Mouse (Mus musculus): Measurements from ENCODE around the gene St6galnac3. TPM values are rescaled to one million over a fixed set of nuclear protein-coding genes. Genes with fewer than 3 reads are reported as not detected.

The St6galnac3 gene
- total and polyA plus RNA-seq, 2 experiments from 2014 or later, result 7.3 to 9.9 TPM

GRCm38 (mm10) chr3:153406858-153407257, 318.1 kb downstream of the St6galnac3 start:
- no peak for TF ChIP-seq CTCF (IDR thresholded peaks at IDR 0.05; ENCODE audit: low read depth)
- ATAC-seq (0 out of 2 replicates have a peak, but pooled peaks have one; percentile 29), DNase-seq (ENCODE audit: low spot score) (no peak)
- no peak overlapping the region for H3K9ac ChIP-seq (replicated peaks; ENCODE audit: low read length)
- no peaks in the 10 kb centered on the region; the same call in 1 of the 2 replicates for H3K4me1 ChIP-seq (ENCODE audit: insufficient read depth, low read length)
- H3K9me3 ChIP-seq (ENCODE audit: low read length), result no peaks in the 10 kb centered on the region
- WGBS, result 93% methylated on average over 1 of the region's 1 CpGs
- no peaks in the 10 kb centered on the region for H3K36me3 ChIP-seq (ENCODE audit: insufficient read depth, low read length)
- H3K4me3 ChIP-seq (ENCODE audit: low read length), result no peak overlapping the region
- H3K27ac ChIP-seq, result no peak overlapping the region
- H3K27me3 ChIP-seq (ENCODE audit: insufficient read depth, low read length), result no peaks in the 10 kb centered on the region
- H3K4me2 ChIP-seq (ENCODE audit: low read depth, low read length), result no peak overlapping the region

- WGBS, result 85% methylated on average over 4 of the region's 4 CpGs
- H3K4me1 ChIP-seq (ENCODE audit: insufficient read depth, low read length), result no peaks in the 10 kb centered on the region; the same call in 1 of the 2 replicates
- H3K27me3 ChIP-seq (ENCODE audit: insufficient read depth, low read length), result no peaks in the 10 kb centered on the region
- no peak overlapping the region for H3K4me3 ChIP-seq (ENCODE audit: low read length)
- no peak overlapping the region for H3K27ac ChIP-seq
- ATAC-seq, result no peak
- H3K4me2 ChIP-seq (ENCODE audit: low read depth, low read length), result no peak overlapping the region
- no peak for DNase-seq (ENCODE audit: low spot score)
- H3K9me3 ChIP-seq (ENCODE audit: low read length), result no peaks in the 10 kb centered on the region
- no peak for TF ChIP-seq CTCF (IDR thresholded peaks at IDR 0.05; ENCODE audit: low read depth)
- H3K36me3 ChIP-seq (ENCODE audit: insufficient read depth, low read length), result no peaks in the 10 kb centered on the region
- H3K9ac ChIP-seq (replicated peaks; ENCODE audit: low read length), result no peak overlapping the region
Measured at GRCm38 (mm10) chr3:153406220-153406619, 318.8 kb downstream of the St6galnac3 start.

GRCm38 (mm10) chr3:153405643-153406042, 319.3 kb downstream of the St6galnac3 start:
- 45% methylated on average over 10 of the region's 10 CpGs for WGBS
- DNase-seq (ENCODE audit: low spot score), result no peak
- Histone ChIP-seq H3K4me2 (ENCODE audit: low read depth, low read length) (no peak overlapping the region), H3K27me3 (ENCODE audit: insufficient read depth, low read length) (no peaks in the 10 kb centered on the region), H3K9me3 (ENCODE audit: low read length) (no peaks in the 10 kb centered on the region), H3K4me3 (ENCODE audit: low read length) (no peak overlapping the region), H3K27ac (no peak overlapping the region), H3K36me3 (ENCODE audit: insufficient read depth, low read length) (no peaks in the 10 kb centered on the region), H3K4me1 (ENCODE audit: insufficient read depth, low read length) (no peaks in the 10 kb centered on the region; the same call in 1 of the 2 replicates), H3K9ac (replicated peaks; ENCODE audit: low read length) (no peak overlapping the region)
- TF ChIP-seq CTCF (IDR thresholded peaks at IDR 0.05; ENCODE audit: low read depth), result no peak
- no peak for ATAC-seq

GRCm38 (mm10) chr3:153400259-153400658, 324.7 kb downstream of the St6galnac3 start:
- H3K4me2 ChIP-seq (ENCODE audit: low read depth, low read length), result no peak overlapping the region
- DNase-seq (ENCODE audit: low spot score) (no peak), ATAC-seq (no peak)
- TF ChIP-seq CTCF (IDR thresholded peaks at IDR 0.05; ENCODE audit: low read depth), result no peak
- no peak overlapping the region for H3K4me3 ChIP-seq (ENCODE audit: low read length)
- whole genome bisulfite sequencing, result 99% methylated on average over 3 of the region's 3 CpGs
- no peak overlapping the region for H3K27ac ChIP-seq
- no peaks in the 10 kb centered on the region; the same call in 1 of the 2 replicates for H3K4me1 ChIP-seq (ENCODE audit: insufficient read depth, low read length)
- no peaks in the 10 kb centered on the region for H3K9me3 ChIP-seq (ENCODE audit: low read length)
- no peak overlapping the region for H3K9ac ChIP-seq (replicated peaks; ENCODE audit: low read length)
- H3K36me3 ChIP-seq (ENCODE audit: insufficient read depth, low read length), result no peaks in the 10 kb centered on the region
- H3K27me3 ChIP-seq (ENCODE audit: insufficient read depth, low read length), result no peaks in the 10 kb centered on the region

GRCm38 (mm10) chr3:153399574-153399973, 325.4 kb downstream of the St6galnac3 start:
- no peak for TF ChIP-seq CTCF (IDR thresholded peaks at IDR 0.05; ENCODE audit: low read depth)
- H3K4me2 ChIP-seq (ENCODE audit: low read depth, low read length), result no peak overlapping the region
- H3K27ac ChIP-seq, result no peak overlapping the region
- no peaks in the 10 kb centered on the region for H3K36me3 ChIP-seq (ENCODE audit: insufficient read depth, low read length)
- no peaks in the 10 kb centered on the region for H3K4me1 ChIP-seq (ENCODE audit: insufficient read depth, low read length)
- no peaks in the 10 kb centered on the region for H3K27me3 ChIP-seq (ENCODE audit: insufficient read depth, low read length)
- no peak overlapping the region for H3K4me3 ChIP-seq (ENCODE audit: low read length)
- 62% methylated on average over 6 of the region's 6 CpGs for WGBS
- no peak for DNase-seq (ENCODE audit: low spot score)
- no peaks in the 10 kb centered on the region for H3K9me3 ChIP-seq (ENCODE audit: low read length)
- ATAC-seq, result no peak
- H3K9ac ChIP-seq (replicated peaks; ENCODE audit: low read length), result no peak overlapping the region

- no peaks in the 10 kb centered on the region for H3K4me1 ChIP-seq (ENCODE audit: insufficient read depth, low read length)
- H3K36me3 ChIP-seq (ENCODE audit: insufficient read depth, low read length), result no peaks in the 10 kb centered on the region
- no peak overlapping the region for H3K9ac ChIP-seq (replicated peaks; ENCODE audit: low read length)
- TF ChIP-seq CTCF (IDR thresholded peaks at IDR 0.05; ENCODE audit: low read depth), result no peak
- no peaks in the 10 kb centered on the region for H3K27me3 ChIP-seq (ENCODE audit: insufficient read depth, low read length)
- no peak for ATAC-seq
- no peak overlapping the region for H3K4me2 ChIP-seq (ENCODE audit: low read depth, low read length)
- 39% methylated on average over 9 of the region's 9 CpGs for WGBS
- DNase-seq (ENCODE audit: low spot score), result peak; percentile 30
- H3K4me3 ChIP-seq (ENCODE audit: low read length), result no peak overlapping the region
- H3K9me3 ChIP-seq (ENCODE audit: low read length), result no peaks in the 10 kb centered on the region
- no peak overlapping the region for H3K27ac ChIP-seq
Measured at GRCm38 (mm10) chr3:153397726-153398125, 327.2 kb downstream of the St6galnac3 start.

GRCm38 (mm10) chr3:153396375-153397068, 328.5 kb downstream of the St6galnac3 start:
- H3K36me3 ChIP-seq (ENCODE audit: insufficient read depth, low read length), result no peaks in the 10 kb centered on the region
- H3K27ac ChIP-seq, result no peak overlapping the region
- H3K4me3 ChIP-seq (ENCODE audit: low read length), result no peak overlapping the region
- no peak for ATAC-seq
- DNase-seq (ENCODE audit: low spot score), result no peak
- no peaks in the 10 kb centered on the region for H3K9me3 ChIP-seq (ENCODE audit: low read length)
- no peaks in the 10 kb centered on the region for H3K27me3 ChIP-seq (ENCODE audit: insufficient read depth, low read length)
- no peaks in the 10 kb centered on the region for H3K4me1 ChIP-seq (ENCODE audit: insufficient read depth, low read length)
- no peak overlapping the region for H3K9ac ChIP-seq (replicated peaks; ENCODE audit: low read length)
- WGBS, result 67% methylated on average over 12 of the region's 12 CpGs
- no peak for TF ChIP-seq CTCF (IDR thresholded peaks at IDR 0.05; ENCODE audit: low read depth)
- H3K4me2 ChIP-seq (ENCODE audit: low read depth, low read length), result no peak overlapping the region
